Mouse (Mus musculus): Measurements from ENCODE around the gene Efna5. TPM values are rescaled to one million over a fixed set of nuclear protein-coding genes. Genes with fewer than 3 reads are reported as not detected.

The Efna5 gene
- total RNA-seq, 2 experiments from 2014 or later = 24.5 to 30.3 TPM

- DNase-seq = no peak
Measured at GRCm38 (mm10) chr17:62655819-62656355, 225.2 kb downstream of the Efna5 start.

- DNase-seq = peak; percentile 29
Measured at GRCm38 (mm10) chr17:62652451-62652850, 228.7 kb downstream of the Efna5 start.

GRCm38 (mm10) chr17:62651696-62652095 lies 229.4 kb downstream of the Efna5 start:
- no peak for DNase-seq

- DNase-seq = no peak
Measured at GRCm38 (mm10) chr17:62649293-62649950, 231.7 kb downstream of the Efna5 start.

GRCm38 (mm10) chr17:62646836-62647235 lies 234.3 kb downstream of the Efna5 start:
- no peak for DNase-seq

GRCm38 (mm10) chr17:62642447-62643145 lies 238.5 kb downstream of the Efna5 start:
- no peak for DNase-seq

GRCm38 (mm10) chr17:62640654-62641053 lies 240.5 kb downstream of the Efna5 start:
- DNase-seq = no peak

GRCm38 (mm10) chr17:62636896-62637295 lies 244.2 kb downstream of the Efna5 start:
- peak; percentile 34 for DNase-seq

GRCm38 (mm10) chr17:62634937-62635336 lies 246.2 kb downstream of the Efna5 start:
- DNase-seq = no peak

- no peak for DNase-seq
Measured at GRCm38 (mm10) chr17:62628474-62628873, 252.6 kb downstream of the Efna5 start.

- no peak for DNase-seq
Measured at GRCm38 (mm10) chr17:62627508-62627907, 253.6 kb downstream of the Efna5 start.

- peak; percentile 20 for DNase-seq
Measured at GRCm38 (mm10) chr17:62625646-62626020, 255.5 kb downstream of the Efna5 start.

GRCm38 (mm10) chr17:62624804-62625645 lies 256.1 kb downstream of the Efna5 start:
- DNase-seq = no peak

- no peak for DNase-seq
Measured at GRCm38 (mm10) chr17:62623224-62623623, 257.9 kb downstream of the Efna5 start.

GRCm38 (mm10) chr17:62622481-62622880 lies 258.6 kb downstream of the Efna5 start:
- DNase-seq = peak; percentile 62

- DNase-seq = no peak
Measured at GRCm38 (mm10) chr17:62615159-62615558, 266.0 kb downstream of the Efna5 start.

GRCm38 (mm10) chr17:62614708-62615107 lies 266.4 kb downstream of the Efna5 start:
- DNase-seq = no peak

- DNase-seq = no peak
Measured at GRCm38 (mm10) chr17:62614237-62614636, 266.9 kb downstream of the Efna5 start.

- no peak for DNase-seq
Measured at GRCm38 (mm10) chr17:62613232-62613631, 267.9 kb downstream of the Efna5 start.

GRCm38 (mm10) chr17:62608145-62608544 lies 273.0 kb downstream of the Efna5 start:
- no peak for DNase-seq

- DNase-seq = peak; percentile 55
Measured at GRCm38 (mm10) chr17:62607304-62607914, 273.7 kb downstream of the Efna5 start.

GRCm38 (mm10) chr17:62606681-62607080 lies 274.4 kb downstream of the Efna5 start:
- no peak for DNase-seq

Measured in adrenal gland, postnatal 10 days (tissue).